Mouse (Mus musculus) heart, adult 8-10 months (tissue): ENCODE data around the gene Arsg. TPM values are rescaled to one million over a fixed set of nuclear protein-coding genes. Genes with fewer than 3 reads are reported as not detected.
A peak's percentile ranks its signal among the peaks of the same experiment; 100 is the strongest.

Experiments used
- DNase-seq: peaks from one replicate; pipeline ENCODE4 v3.0.0; 2022; ENCODE audit warnings: low spot score
- total RNA-seq, 4 experiments: library from RNA; stranded (reverse); gene quantifications; 2 replicates each; pipeline ENCODE4 v1.2.4; 2022

Gene Arsg
- total RNA-seq, 4 experiments from 2014 or later: 0.87 to 2.7 (median 1.8) TPM

DNA sequence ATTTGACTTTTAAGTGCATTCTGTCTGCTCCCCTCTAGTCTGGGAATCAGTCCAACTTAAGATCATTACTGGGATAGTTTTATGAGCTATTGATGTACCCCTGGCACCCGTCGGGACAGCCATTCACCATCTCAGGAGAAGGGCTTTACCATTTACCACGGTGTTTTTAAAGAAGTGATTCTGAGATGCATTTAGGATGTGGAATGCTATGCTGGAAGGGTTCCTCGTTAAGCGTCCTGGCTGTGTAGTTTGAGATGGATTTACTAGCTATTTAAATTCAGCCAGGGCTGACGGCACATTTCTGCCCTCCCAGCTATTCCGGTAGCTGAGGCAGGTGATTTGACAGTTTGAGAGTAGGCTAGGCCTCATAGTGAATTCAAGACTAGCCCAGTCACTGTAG is 71.3 kb downstream of the Arsg start:
- DNase-seq: no peak

DNA sequence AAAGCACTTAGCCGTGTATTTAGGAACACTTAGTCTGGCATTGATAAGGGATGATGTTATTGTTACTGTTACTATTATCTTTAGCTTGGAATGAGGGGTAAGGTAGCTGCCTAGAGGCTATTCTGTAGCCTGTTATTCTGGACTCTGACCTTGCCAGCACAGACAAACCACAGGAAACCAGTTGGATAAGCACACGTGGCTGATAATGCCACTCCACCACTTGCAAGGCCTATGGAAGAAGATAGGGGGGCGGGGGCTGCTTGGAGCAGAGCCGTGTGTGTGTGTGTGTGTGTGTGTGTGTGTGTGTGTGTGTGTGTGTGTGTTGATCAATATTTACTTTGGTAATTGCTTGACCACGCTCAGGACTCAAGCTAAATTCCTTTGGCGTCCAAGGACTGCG is 72.1 kb downstream of the Arsg start:
- DNase-seq: no peak

DNA sequence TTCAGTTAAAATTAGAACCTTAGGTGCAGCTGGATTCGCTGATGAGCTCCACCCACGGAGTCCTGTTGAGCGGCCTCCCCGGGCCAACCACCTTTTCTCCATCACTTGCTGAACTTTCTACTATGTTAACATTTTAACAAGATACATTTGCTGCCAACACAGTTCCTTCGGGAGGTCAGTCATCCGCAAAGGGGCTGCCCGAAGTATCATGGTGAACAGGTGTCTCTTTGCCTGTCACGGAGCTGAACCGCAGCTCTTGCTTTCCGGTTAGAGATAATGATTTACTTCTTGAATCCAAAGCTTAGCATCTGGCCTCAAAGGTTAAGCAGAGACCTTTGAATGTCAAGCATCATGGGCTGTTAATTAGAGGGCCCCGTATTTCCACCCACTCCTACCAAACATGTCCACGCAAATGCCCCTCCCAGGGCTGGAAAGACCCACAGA is 72.5 kb downstream of the Arsg start:
- DNase-seq: no peak

DNA sequence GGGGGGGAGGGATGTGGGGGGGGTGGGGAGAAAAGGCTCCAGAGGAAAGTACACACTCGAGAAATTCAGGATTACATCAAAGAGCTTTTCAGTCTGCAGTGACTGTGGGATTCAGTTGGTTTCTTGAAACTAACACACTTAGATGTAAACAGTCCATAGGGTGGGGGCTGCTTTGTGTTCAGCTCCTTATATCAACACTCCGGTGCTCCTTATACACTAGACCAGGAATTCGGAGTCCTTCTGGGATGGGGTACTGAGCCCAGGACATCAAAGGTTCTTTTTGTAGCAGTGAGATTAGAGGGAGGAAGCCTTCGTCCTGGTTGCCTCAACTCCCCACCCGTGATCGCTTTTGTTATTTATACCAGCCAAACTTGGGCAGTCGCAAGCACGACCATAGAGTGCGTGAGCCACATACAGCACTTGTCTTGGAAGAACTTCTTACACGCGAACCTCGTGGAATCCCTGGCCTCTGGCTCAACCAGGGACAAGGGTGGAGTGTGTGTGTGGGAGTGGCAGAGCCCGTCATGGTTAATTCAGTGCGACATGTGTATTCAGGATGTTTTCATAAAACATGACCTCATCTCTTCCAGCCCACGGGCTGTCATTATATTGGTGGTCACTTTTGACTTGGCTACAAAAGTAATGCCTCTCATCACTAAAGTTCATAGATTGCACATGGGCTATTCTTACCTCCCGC is 73.3 kb downstream of the Arsg start:
- no peak for DNase-seq

DNA sequence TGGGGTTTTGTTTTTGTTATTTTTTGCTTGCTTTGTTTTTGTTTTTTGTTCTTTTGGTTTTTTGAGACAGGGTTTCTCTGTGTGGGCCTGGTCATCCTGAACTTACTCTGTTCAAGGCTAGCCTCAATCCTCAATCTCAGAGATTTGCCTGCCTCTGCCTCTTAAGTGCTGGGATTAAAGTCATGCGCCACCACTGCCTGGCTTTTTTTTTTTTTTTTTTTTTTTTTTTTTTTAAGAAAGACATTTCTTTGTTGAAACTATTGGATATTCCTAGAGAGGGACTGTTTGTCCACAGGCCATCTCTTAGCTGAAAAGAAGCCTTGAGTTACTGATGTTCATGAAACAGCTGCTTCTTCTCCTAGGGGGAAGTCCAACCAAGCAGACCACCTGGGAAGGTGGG is 74.5 kb downstream of the Arsg start:
- no peak for DNase-seq

DNA sequence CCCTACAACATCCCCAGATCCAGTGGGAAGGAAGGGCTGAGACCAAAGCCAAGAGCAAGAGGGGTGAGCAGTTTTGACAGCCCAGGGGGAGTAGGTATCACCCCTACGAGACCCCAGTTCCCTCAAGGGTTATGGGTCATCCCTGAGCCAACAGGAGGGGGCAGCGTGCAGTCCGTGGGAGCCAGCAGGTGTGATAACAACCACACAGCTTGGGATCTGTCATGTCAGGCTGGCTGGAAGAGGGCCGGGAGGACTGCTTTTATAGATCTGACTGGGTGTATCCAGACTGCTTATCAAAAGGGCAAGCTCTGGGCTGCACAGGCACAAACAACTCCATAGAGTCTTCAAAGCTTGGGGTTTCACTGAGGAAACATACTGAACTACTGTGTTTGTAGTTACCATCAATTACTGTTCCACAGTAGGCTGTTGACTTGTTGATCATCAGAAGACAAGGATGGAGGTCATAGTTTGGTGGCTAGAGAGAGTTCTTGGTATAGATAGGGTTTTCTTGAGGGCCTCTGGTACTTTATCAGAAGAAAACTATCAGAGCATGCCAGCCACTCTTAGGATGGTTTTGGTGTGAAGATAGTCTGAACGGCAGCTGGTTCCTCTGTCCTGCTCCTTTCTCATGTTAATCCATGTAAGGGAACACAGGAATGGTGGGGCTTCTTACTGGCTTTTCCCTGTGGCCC is 76.6 kb downstream of the Arsg start:
- DNase-seq: no peak

DNA sequence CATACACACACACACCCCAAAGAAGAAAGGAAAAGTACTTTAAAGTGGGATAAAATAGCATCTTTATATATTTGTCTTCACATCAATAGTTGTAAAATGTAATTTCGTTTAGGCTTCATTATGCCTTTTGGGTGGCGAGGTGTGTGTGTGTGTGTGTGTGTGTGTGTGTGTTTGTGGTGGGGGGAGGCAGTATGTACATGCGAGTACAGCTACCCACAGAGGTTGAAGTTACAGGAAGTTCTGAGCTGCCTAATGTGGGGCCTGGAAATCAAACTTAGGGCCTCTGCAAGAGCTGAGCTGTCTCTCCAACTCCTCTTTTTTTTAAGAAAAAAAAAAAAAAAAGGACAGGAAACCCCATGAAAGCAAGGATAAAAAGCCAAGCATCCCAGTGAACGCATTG is 80.7 kb downstream of the Arsg start:
- DNase-seq: no peak

DNA sequence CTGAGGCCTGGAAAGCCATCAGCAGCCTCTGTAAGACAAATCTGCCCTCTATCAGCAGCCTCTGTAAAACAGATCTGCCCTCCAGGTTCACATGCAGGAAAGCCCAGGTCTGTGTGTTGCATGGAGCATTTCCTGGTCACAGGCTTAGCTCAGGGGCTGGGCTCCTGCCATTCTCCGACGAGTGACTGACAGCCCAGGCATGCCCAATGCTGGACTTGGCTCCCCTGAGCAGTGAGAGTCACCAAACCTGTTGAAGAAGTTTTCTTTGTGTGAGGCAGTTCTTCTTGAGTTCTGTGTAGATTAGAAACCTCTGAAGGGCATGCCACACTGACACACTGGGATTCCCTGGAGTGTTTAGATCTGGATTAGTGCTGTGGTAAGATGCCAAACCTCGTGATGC is 81.3 kb downstream of the Arsg start:
- DNase-seq: no peak

DNA sequence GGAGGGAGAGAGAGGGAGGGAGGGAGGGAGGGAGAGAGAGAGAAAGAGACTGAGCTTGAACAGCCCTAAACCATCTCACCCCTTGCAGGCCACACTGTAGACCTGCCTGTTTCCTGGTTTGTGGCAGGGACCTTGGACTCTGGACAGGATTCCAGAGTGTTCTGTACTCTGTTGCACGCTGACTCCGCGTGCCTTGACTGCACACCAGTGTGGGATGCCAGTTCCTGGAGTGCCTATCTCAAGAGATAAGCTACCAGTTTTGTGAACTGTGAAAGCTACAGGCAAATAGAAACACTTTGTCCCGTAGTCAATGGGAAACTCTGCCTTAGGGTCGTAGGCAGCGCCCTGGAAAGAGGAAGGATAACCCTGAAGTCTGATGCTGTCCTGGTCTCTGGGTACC is 83.0 kb downstream of the Arsg start:
- DNase-seq: no peak

DNA sequence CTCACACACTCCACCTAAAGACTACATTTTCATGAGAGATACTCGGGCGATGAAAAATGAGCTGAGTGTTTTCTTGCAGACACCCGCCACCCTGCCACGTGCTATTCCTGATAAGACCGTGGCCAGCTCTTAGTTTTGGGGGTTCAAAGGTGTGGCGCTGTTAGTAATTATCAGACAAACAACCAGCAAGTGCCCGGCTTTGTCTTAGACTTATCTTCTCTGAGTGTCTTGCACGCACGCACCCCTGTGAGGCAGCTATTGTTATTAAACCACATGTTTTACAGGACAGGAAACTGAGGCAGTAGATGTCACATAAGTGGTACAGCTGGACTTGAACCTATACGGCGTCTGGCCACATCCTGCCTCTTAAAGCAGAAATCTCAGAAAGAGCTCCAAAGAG is 84.2 kb downstream of the Arsg start:
- DNase-seq: no peak

DNA sequence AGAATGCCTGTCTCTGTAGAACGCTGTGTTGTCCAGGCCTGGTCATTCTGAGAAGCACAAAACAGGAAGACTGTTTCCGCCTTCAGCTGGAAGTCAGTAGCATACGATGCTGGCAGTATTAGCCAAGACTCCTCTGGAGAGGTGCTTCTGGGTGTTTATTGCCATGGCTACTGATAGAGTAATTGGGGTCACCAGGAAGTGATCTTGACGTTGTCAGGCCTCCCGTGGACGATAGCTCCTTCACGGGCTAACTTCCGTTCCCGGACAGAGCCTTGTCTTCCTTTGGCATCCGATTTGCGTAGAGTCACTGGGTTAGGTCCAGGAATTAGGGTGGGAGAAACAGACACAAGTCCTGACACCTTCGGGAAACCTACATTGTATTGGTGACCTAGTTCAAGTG is 86.1 kb downstream of the Arsg start:
- DNase-seq: peak; percentile 44

DNA sequence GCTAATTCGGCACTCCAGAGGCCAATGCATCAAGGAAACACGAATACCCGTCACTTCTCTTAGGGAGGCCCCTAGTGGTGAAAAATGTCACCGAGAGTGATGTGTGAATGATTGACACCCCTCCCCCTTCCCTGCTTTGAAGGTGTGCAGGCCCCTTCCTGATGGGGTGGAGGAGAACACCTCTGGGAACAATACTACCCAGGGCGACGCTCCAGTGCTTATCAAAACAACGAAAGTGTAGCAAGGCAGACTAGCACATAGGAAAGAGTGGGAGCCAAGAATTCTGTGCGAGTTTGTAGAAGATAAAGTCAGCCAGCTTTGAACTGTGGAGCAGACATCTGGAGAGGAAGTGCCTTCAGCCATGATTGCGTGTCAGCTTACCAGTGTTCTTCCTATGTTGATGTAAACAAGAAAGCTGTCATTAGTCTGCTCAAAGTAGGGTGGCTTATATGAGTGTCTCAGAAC is 87.7 kb downstream of the Arsg start:
- DNase-seq: peak; percentile 55

DNA sequence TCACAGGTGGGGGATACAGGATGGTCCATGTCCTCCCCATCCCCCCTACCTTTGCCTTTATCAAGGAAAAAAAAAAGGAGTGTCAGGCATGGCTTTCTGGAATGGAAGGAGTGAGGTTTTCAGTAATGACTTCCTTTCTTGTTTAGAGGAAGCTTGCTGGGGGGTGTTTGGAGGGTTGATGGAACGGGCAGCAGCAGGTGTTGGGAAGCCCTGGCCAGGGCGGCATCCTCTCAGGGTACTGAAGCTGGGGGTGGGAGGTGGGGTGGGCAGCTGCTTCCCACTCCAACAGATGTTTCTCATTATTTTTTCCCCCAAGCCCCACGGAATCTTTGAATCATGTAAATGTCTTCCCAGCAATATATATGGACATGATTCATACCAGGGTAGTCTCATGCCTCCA is 88.3 kb downstream of the Arsg start:
- DNase-seq: no peak

DNA sequence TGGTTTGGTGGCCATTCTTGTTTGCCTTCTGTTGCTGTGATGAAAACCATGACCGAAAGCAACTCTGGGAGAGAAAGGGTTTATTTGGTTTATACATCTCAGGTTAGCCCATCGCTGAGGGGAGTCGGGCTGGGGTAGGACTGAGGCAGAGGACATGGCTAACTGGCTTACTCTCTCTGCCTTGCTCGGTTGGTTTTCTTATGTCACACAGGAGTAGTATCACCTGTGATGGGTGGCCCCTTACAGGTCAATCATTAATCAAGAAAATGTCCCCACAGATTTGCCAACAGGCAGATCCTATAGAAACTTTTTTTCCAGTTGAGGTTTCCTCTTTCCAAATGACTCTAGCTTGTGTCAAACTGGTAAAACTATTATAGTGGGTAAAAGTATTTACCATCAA is 90.5 kb downstream of the Arsg start:
- no peak for DNase-seq

DNA sequence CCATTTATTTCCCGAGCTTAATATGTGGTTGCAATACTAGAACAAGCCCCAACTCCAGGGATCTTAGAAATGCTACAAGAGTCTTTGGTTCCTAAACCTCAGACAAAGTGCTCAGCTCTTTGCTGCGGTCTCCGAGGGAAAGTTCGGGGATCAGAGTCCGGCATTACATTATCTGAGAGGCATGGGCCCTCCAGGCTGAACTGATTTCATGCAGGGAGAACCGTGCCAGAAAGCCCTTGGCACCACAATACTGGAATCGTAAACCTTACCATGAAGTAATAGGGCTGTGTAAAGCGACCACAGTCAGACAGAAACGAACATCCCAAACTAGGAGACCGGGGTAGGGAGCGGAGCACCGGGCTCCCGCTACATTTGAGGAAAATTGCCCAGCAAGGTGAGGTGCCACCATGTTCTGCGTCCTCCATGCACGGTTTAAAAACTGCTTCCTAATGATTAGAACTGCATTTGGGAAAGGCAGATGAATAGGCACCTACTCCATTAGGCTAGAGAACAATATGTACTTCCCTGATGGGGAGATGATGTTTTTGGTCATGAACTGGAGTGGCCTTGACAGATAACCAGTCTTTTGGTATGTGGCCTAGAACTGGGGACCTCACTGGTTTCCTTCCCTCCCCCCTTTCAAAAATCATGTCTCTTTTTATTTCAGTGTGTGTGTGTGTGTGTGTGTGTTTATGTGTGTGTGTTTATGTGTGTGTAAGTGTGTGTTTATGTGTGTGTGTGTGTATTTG is 91.5 kb downstream of the Arsg start:
- DNase-seq: no peak

DNA sequence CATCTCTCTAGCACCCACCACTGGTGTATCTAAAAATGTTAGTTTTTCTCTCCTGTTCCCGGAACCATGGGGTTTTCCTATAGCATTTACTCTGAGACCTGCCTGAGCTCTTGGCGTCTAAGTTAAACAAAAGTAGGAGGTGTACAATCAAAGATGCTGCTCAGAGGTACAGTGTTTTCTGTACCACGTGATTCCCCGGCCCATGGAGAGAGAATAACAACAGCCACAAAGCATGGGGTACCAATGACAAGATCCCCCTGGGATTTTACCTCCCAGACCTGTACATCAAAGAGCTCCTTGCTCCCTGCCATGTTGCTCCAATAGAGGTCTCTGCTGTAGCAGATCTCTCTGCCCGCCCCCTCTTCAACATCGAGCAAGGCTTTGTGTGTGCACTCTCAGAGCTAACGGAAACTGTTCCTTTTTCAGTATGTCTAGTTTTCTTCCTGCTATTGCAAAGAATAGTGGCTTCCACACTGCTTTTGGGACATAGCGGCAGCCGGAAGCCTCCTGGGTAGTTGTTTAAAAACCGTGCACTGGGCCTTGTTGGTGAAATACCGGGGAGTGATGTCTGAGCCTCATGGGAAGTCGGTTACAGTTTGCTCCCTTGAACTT is 95.9 kb downstream of the Arsg start:
- no peak for DNase-seq

DNA sequence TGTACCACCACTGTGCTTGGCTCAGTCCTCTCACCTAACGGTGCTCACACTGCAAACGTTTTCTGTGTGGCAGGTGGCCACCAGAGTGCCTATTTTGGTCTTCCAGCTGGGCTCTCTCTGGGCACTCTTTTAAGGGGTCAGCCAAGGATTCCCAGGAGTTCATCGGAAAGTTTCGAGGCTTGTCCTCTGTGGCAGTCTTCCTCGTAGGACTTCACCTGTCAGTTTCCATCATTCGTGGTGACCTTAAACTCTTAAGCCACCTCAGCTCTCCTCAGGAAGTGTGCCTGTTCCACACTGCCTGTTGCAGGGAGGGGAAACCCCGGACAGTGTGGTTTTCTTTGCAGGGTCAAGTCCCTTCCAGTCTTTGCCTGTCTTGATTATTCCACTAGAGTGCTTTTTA is 96.6 kb downstream of the Arsg start:
- DNase-seq: peak; percentile 34

DNA sequence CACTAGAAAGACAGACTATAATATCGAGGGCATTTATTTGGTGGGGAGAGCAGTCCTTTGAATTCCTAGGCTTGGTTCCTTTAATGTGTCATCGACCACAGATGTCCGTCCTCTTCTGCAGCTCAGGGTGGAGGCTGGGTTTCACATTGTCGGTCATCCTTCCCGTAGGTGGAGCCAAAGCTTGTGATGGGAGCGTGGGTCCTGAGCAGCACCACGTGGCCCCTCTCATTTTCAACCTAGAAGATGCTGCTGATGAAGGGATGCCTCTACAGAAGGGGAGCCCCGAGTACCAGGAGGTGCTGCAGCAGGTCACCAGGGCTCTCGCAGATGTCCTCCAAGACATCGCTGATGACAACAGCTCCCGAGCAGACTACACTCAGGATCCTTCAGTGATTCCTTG is 98.9 kb downstream of the Arsg start:
- no peak for DNase-seq

DNA sequence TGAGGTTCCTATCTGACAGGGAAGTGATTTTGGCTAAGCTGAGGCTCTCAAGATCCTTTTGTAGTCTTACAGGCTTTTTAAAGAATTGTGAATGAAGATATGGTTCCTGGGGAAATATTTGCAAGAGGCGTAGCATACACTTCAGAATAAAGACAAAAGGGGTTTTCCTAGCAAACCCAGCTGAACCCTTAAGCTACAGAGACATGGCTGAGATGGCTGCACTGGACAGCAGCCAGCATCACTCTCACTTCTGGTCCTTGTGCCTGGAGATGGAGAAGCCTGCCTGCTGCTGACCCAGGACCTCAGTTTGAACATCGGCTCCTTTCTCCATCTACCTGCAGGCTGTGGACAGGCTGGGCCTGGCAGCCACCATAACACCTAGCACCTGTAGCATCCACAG is 101.4 kb downstream of the Arsg start:
- DNase-seq: no peak

DNA sequence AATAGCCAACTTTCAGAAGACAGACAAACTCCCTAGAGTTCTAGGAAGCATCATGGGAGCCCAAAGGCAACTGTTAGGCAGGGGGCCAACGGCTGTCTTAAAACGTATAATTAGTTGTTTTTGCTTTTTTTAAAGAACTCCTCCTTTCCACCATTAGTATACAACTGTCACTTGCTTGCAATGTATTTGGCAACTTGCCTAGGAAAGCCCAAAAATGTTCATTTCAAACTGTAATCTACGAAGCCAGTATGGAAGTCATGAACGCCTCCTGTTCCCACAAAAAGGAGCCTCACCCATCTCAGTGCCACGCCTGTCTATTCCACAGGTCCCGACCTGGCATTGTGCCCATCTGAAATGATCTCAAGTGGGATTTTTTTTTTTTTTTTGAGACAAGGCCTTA is 102.7 kb downstream of the Arsg start:
- DNase-seq: no peak

DNA sequence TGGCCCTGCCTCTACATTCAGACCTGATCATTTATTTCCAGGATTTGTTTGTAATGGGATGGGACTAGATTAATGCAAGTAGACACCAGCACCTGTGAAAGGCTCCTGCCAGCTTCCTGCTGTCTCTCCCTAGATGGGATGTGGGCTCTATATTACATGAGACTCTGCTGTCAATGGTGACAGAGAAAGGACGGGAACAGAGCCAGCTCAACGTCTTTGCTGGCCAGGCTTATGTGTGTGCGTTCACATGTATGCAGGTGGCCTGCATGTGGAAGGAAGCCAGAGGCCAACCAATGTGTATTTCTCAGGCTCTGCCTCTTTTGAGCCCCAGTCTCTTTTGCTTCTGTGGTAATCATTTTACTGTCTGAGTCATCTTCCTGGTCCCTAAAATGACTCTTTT is 105.4 kb downstream of the Arsg start:
- DNase-seq: no peak

DNA sequence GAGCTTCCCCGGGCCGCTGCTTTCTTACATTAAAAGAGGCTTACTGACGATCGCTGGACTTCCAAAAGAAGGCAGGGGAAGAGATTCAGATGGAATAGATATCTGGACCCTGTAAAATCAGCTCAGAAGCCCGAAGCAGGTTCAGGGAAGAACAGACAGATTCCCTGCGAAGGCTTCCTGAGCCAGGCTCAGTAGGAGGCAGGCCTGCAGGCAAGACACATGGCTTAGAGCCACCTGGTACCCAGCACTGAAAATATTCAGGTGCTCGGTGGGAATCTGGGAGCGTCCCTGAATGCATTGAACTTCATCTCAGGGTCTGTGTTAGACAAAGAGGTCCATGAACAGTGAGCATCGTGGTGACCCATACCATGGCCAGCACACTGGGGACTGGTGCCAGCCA is 106.8 kb downstream of the Arsg start:
- no peak for DNase-seq
